9 mouse cellular contexts compared by ENCODE assay signal in genomic region chr15:99668881-99669280, GRCm38 (mm10). TPM values are rescaled to one million over a fixed set of nuclear protein-coding genes. Genes with fewer than 3 reads are reported as not detected.
A peak's percentile ranks its signal among the peaks of the same experiment; 100 is the strongest.
DNase-seq lines count a peak whose midpoint lies in the region; ATAC-seq and TF ChIP-seq lines count a peak whose summit lies in the region.
"Had no signal": no experiment of that assay in that cellular context is flagged by ENCODE, and none has a peak within 500 bp of the region (broad histone marks: within the 10 kb centered on the region; RNA-seq: fewer than 3 reads in every experiment).

No protein-coding gene starts in this region.

- no peak overlapping the region for H3K9ac ChIP-seq in embryonic facial prominence, embryonic 15.5 days
- no peak overlapping the region for H3K9ac ChIP-seq in lung, embryonic 14.5 days
- H3K9ac ChIP-seq: embryonic facial prominence, embryonic 12.5 days had no signal

- peak; percentile 75 for DNase-seq in CD4-positive helper T cell, adult 2 months (ENCODE audit: low read depth, low spot score)
- DNase-seq in adrenal gland, postnatal 14 days = peak; percentile 87
- DNase-seq in heart, embryonic 10.5 days (ENCODE audit: low spot score) = peak; percentile 84
- DNase-seq in kidney, postnatal 36 days = peak; percentile 77 to 88
- DNase-seq in lung, embryonic 14.5 days = peak; percentile 91
- DNase-seq in ovary, adult 18-20 months (ENCODE audit: low spot score) = peak; percentile 43
- DNase-seq in thymus, postnatal 10 days (ENCODE audit: low spot score in 2 of 2) = peak; percentile 48 to 73

- 1% methylated on average over 12 of the region's 12 CpGs for WGBS in embryonic facial prominence, embryonic 15.5 days
- 2% methylated on average over 12 of the region's 12 CpGs for WGBS in heart, embryonic 10.5 days
- 2% methylated on average over 12 of the region's 12 CpGs for WGBS in lung, embryonic 14.5 days

- H3K27ac ChIP-seq in embryonic facial prominence, embryonic 15.5 days (replicated peaks) = no peak overlapping the region
- no peak overlapping the region for H3K27ac ChIP-seq in heart, embryonic 10.5 days
- H3K27ac ChIP-seq in lung, embryonic 14.5 days (ENCODE audit: low read depth) = no peak overlapping the region
- H3K27ac ChIP-seq: embryonic facial prominence, embryonic 12.5 days had no signal

- H3K27me3 ChIP-seq in embryonic facial prominence, embryonic 15.5 days = peaks cover 68% of the 10 kb centered on the region
- H3K27me3 ChIP-seq in heart, embryonic 10.5 days (ENCODE audit: insufficient read depth, poor library complexity, severe bottlenecking) = peaks cover 86% of the 10 kb centered on the region
- H3K27me3 ChIP-seq in lung, embryonic 14.5 days (ENCODE audit: insufficient read depth, low read length) = peaks cover 64% of the 10 kb centered on the region

- no peaks in the 10 kb centered on the region for H3K9me3 ChIP-seq in embryonic facial prominence, embryonic 15.5 days (replicated peaks)
- H3K9me3 ChIP-seq in heart, embryonic 10.5 days = no peaks in the 10 kb centered on the region
- H3K9me3 ChIP-seq in lung, embryonic 14.5 days (ENCODE audit: low read depth, low read length) = no peaks in the 10 kb centered on the region
- H3K9me3 ChIP-seq: embryonic facial prominence, embryonic 12.5 days had no signal

- peak; percentile 99 for TF ChIP-seq CTCF in lung, embryonic 14.5 days (IDR thresholded peaks at IDR 0.05; ENCODE audit: low read depth)

- peak overlapping the region; percentile 12; the same call in 1 of the 2 replicates for H3K4me2 ChIP-seq in embryonic facial prominence, embryonic 15.5 days (replicated peaks)
- H3K4me2 ChIP-seq in lung, embryonic 14.5 days = no peak overlapping the region
- H3K4me2 ChIP-seq: embryonic facial prominence, embryonic 12.5 days had no signal

- peaks cover 40% of the 10 kb centered on the region for H3K4me1 ChIP-seq in embryonic facial prominence, embryonic 15.5 days
- H3K4me1 ChIP-seq in heart, embryonic 10.5 days = peaks cover 59% of the 10 kb centered on the region
- H3K4me1 ChIP-seq in lung, embryonic 14.5 days (ENCODE audit: insufficient read depth) = 0 out of 2 replicates have a peak, but pooled peaks cover 5% of the 10 kb centered on the region

- H3K4me3 ChIP-seq in embryonic facial prominence, embryonic 15.5 days (replicated peaks) = no peak overlapping the region
- peak overlapping the region; percentile 16; the same call in 1 of the 2 replicates for H3K4me3 ChIP-seq in heart, embryonic 10.5 days
- no peak overlapping the region for H3K4me3 ChIP-seq in lung, embryonic 14.5 days (ENCODE audit: low read depth, low read length)

- no peaks in the 10 kb centered on the region for H3K36me3 ChIP-seq in embryonic facial prominence, embryonic 15.5 days
- no peaks in the 10 kb centered on the region for H3K36me3 ChIP-seq in heart, embryonic 10.5 days
- H3K36me3 ChIP-seq in lung, embryonic 14.5 days (ENCODE audit: insufficient read depth) = no peaks in the 10 kb centered on the region
- H3K36me3 ChIP-seq: embryonic facial prominence, embryonic 12.5 days had no signal

- no peak for ATAC-seq in embryonic facial prominence, embryonic 15.5 days (ENCODE audit: insufficient number of reproducible peaks, low FRiP score, low TSS enrichment, low read depth)
- ATAC-seq in lung, embryonic 14.5 days (ENCODE audit: insufficient read depth) = no peak

RNA-seq across cellular contexts. Expression of gene Asic1, which starts 1.3 kb away (rescaled TPM):
- total RNA-seq in adrenal gland, postnatal 14 days (2021) = 0.70 and 0.75 TPM in 2 replicates
- 4.4 and 4.6 TPM in 2 replicates for polyA plus RNA-seq in embryonic facial prominence, embryonic 15.5 days (2015; fragmentation: Nextera tagmentation; extraction: Ambion mirVana)
- polyA plus RNA-seq in heart, embryonic 10.5 days (2016; fragmentation: Nextera tagmentation; extraction: Ambion mirVana) = 3.2 and 5.2 TPM in 2 replicates
- 0.54 and 0.83 TPM in 2 replicates for polyA plus RNA-seq in lung, embryonic 14.5 days (2014; fragmentation: Nextera tagmentation; extraction: Ambion mirVana)

RNA-seq across cellular contexts. Expression of gene Racgap1, which starts 17.4 kb away (rescaled TPM):
- 25.3 and 28.5 TPM in 2 replicates for total RNA-seq in adrenal gland, postnatal 14 days (2021)
- polyA plus RNA-seq in embryonic facial prominence, embryonic 15.5 days (2015; fragmentation: Nextera tagmentation; extraction: Ambion mirVana) = 110 and 118 TPM in 2 replicates
- 138 TPM in 2 replicates for polyA plus RNA-seq in heart, embryonic 10.5 days (2016; fragmentation: Nextera tagmentation; extraction: Ambion mirVana)
- polyA plus RNA-seq in lung, embryonic 14.5 days (2014; fragmentation: Nextera tagmentation; extraction: Ambion mirVana) = 153 and 157 TPM in 2 replicates

RNA-seq across cellular contexts. Expression of gene Smarcd1, which starts 33.0 kb away (rescaled TPM):
- 40.0 and 57.6 TPM in 2 replicates for total RNA-seq in adrenal gland, postnatal 14 days (2021)
- 37.4 and 40.1 TPM in 2 replicates for polyA plus RNA-seq in embryonic facial prominence, embryonic 15.5 days (2015; fragmentation: Nextera tagmentation; extraction: Ambion mirVana)
- polyA plus RNA-seq in heart, embryonic 10.5 days (2016; fragmentation: Nextera tagmentation; extraction: Ambion mirVana) = 31.1 and 45.5 TPM in 2 replicates
- 52.5 and 63.5 TPM in 2 replicates for polyA plus RNA-seq in lung, embryonic 14.5 days (2014; fragmentation: Nextera tagmentation; extraction: Ambion mirVana)

RNA-seq across cellular contexts. Expression of gene Gm17349, which starts 36.4 kb away (rescaled TPM):
- total RNA-seq in adrenal gland, postnatal 14 days (2021) = 17.6 and 18.1 TPM in 2 replicates
- not detected in 2 replicates for polyA plus RNA-seq in embryonic facial prominence, embryonic 15.5 days (2015; fragmentation: Nextera tagmentation; extraction: Ambion mirVana)
- not detected in 2 replicates for polyA plus RNA-seq in heart, embryonic 10.5 days (2016; fragmentation: Nextera tagmentation; extraction: Ambion mirVana)
- not detected in 2 replicates for polyA plus RNA-seq in lung, embryonic 14.5 days (2014; fragmentation: Nextera tagmentation; extraction: Ambion mirVana)
- polyA plus RNA-seq: embryonic facial prominence, embryonic 12.5 days had no signal

RNA-seq across cellular contexts. Expression of gene Gpd1, which starts 48.4 kb away (rescaled TPM):
- 1,539 and 1,562 TPM in 2 replicates for total RNA-seq in adrenal gland, postnatal 14 days (2021)
- 0.76 and 1.0 TPM in 2 replicates for polyA plus RNA-seq in embryonic facial prominence, embryonic 15.5 days (2015; fragmentation: Nextera tagmentation; extraction: Ambion mirVana)
- polyA plus RNA-seq in heart, embryonic 10.5 days (2016; fragmentation: Nextera tagmentation; extraction: Ambion mirVana) = 0.74 and 0.87 TPM in 2 replicates
- 0.31 and 0.58 TPM in 2 replicates for polyA plus RNA-seq in lung, embryonic 14.5 days (2014; fragmentation: Nextera tagmentation; extraction: Ambion mirVana)
